Mouse (Mus musculus) bone marrow macrophage, adult 2 months (primary cell): ENCODE results near the gene Tmem185b.

Experiments
- CTCF ChIP-seq: IDR thresholded peaks from 2 replicates; pipeline ENCODE4 v1.5.1; 2012; ENCODE audit warnings: low read depth, mild to moderate bottlenecking, low read length, moderate library complexity
- POLR2A ChIP-seq: IDR thresholded peaks from 2 replicates; pipeline ENCODE4 v1.6.1; 2012; ENCODE audit warnings: mild to moderate bottlenecking, low read depth, low read length, borderline replicate concordance

GRCm38 (mm10) chr1:119501881-119502280, 24.1 kb upstream of the Tmem185b start:
- TF ChIP-seq CTCF (no peak), POLR2A (no peak)
